Mouse (Mus musculus): ENCODE data around the gene Utp15. TPM values are rescaled to one million over a fixed set of nuclear protein-coding genes. Genes with fewer than 3 reads are reported as not detected.

Gene Utp15
- 44.7 TPM for polyA plus RNA-seq (2017; shearing (Covaris generic))

GRCm38 (mm10) chr13:98262636-98263457 lies at the start of gene Utp15, which contains the start of gene Ankra2:
Gene Utp15, minus strand, starts transcription at chr13:98263041.
Gene Ankra2, plus strand, starts transcription at chr13:98263074.

GRCm38 (mm10) chr13:98279686-98280085 lies 16.8 kb upstream of the Utp15 start, which contains the start of gene Gm21976:
Gene Gm21976, plus strand, starts transcription at chr13:98279887.

GRCm38 (mm10) chr13:98205771-98206545 lies 56.9 kb downstream of the Utp15 start, which contains the start of gene Arhgef28:
Gene Arhgef28, minus strand, starts transcription at chr13:98206439.

Other genes with a start within 250 kb of the Utp15 start
- 0.06 TPM for gene Arhgef28, start 56.6 kb downstream of the Utp15 start, polyA plus RNA-seq (2017; shearing (Covaris generic))
- 23.0 TPM for gene Ankra2, start within 50 bp of the Utp15 start, polyA plus RNA-seq (2017; shearing (Covaris generic))
- not detected for gene Gm21976, start 16.8 kb upstream of the Utp15 start, polyA plus RNA-seq (2017; shearing (Covaris generic))
- 619 TPM for gene Btf3, start 54.0 kb upstream of the Utp15 start, polyA plus RNA-seq (2017; shearing (Covaris generic))
- gene Foxd1, start 91.2 kb upstream of the Utp15 start, polyA plus RNA-seq (2017; shearing (Covaris generic)) = not detected
- gene Gm10320, start 229.0 kb upstream of the Utp15 start, polyA plus RNA-seq (2017; shearing (Covaris generic)) = not detected